Mouse (Mus musculus): ENCODE data around the gene Gm30083. TPM values are rescaled to one million over a fixed set of nuclear protein-coding genes. Genes with fewer than 3 reads are reported as not detected.

Gene Gm30083
- polyA plus RNA-seq, 1 experiment: not detected

GRCm38 (mm10) chr14:33952233-33952981 lies 62.6 kb downstream of the Gm30083 start:
- Histone ChIP-seq H3K27me3 (ENCODE audit: control insufficient read depth) (no peaks in the 10 kb centered on the region), H3K4me3 (replicated peaks) (no peak overlapping the region), H3K4me1 (ENCODE audit: control insufficient read depth) (no peaks in the 10 kb centered on the region), H3K36me3 (ENCODE audit: control insufficient read depth) (no peaks in the 10 kb centered on the region), H3K9me3 (ENCODE audit: control insufficient read depth, low read length) (peaks cover 15% of the 10 kb centered on the region; the same call in 1 of the 2 replicates)
- TF ChIP-seq GATA1 (IDR thresholded peaks at IDR 0.05; ENCODE audit: low read length): no peak

GRCm38 (mm10) chr14:33946125-33946524 lies 68.9 kb downstream of the Gm30083 start:
- TF ChIP-seq GATA1 (IDR thresholded peaks at IDR 0.05; ENCODE audit: low read length) (no peak), TAL1 (IDR thresholded peaks at IDR 0.05; ENCODE audit: low read length) (no peak)
- Histone ChIP-seq H3K27me3 (ENCODE audit: control insufficient read depth) (no peaks in the 10 kb centered on the region), H3K4me3 (replicated peaks) (no peak overlapping the region), H3K9me3 (ENCODE audit: control insufficient read depth, low read length) (no peaks in the 10 kb centered on the region), H3K4me1 (ENCODE audit: control insufficient read depth) (no peaks in the 10 kb centered on the region), H3K36me3 (ENCODE audit: control insufficient read depth) (no peaks in the 10 kb centered on the region)

GRCm38 (mm10) chr14:33942222-33942621 lies 72.8 kb downstream of the Gm30083 start:
- Histone ChIP-seq H3K27me3 (ENCODE audit: control insufficient read depth) (no peaks in the 10 kb centered on the region), H3K4me1 (ENCODE audit: control insufficient read depth) (no peaks in the 10 kb centered on the region), H3K9me3 (ENCODE audit: control insufficient read depth, low read length) (no peaks in the 10 kb centered on the region), H3K36me3 (ENCODE audit: control insufficient read depth) (no peaks in the 10 kb centered on the region), H3K4me3 (replicated peaks) (no peak overlapping the region)
- TF ChIP-seq TAL1 (IDR thresholded peaks at IDR 0.05; ENCODE audit: low read length): no peak
- no peak for TF ChIP-seq GATA1 (IDR thresholded peaks at IDR 0.05; ENCODE audit: low read length)

- Histone ChIP-seq H3K27me3 (ENCODE audit: control insufficient read depth) (no peaks in the 10 kb centered on the region), H3K4me3 (replicated peaks) (no peak within 1 kb of the TSS), H3K4me1 (ENCODE audit: control insufficient read depth) (no peaks in the 10 kb centered on the region), H3K9me3 (ENCODE audit: control insufficient read depth, low read length) (no peaks in the 10 kb centered on the region), H3K36me3 (ENCODE audit: control insufficient read depth) (no peaks in the 10 kb centered on the region)
- TF ChIP-seq TAL1 (IDR thresholded peaks at IDR 0.05; ENCODE audit: low read length) (no peak), GATA1 (IDR thresholded peaks at IDR 0.05; ENCODE audit: low read length) (no peak)
Observed at GRCm38 (mm10) chr14:33940739-33941138, 74.2 kb downstream of the Gm30083 start, which contains the start of gene Gdf2. Gdf2 (plus strand) TSS chr14:33941039.

GRCm38 (mm10) chr14:33939117-33939516 lies 75.9 kb downstream of the Gm30083 start:
- no peaks in the 10 kb centered on the region for H3K4me1 ChIP-seq (ENCODE audit: control insufficient read depth)
- TF ChIP-seq TAL1 (IDR thresholded peaks at IDR 0.05; ENCODE audit: low read length): no peak
- TF ChIP-seq GATA1 (IDR thresholded peaks at IDR 0.05; ENCODE audit: low read length): no peak
- no peak overlapping the region for H3K4me3 ChIP-seq (replicated peaks)
- no peaks in the 10 kb centered on the region for H3K27me3 ChIP-seq (ENCODE audit: control insufficient read depth)
- H3K9me3 ChIP-seq (ENCODE audit: control insufficient read depth, low read length): no peaks in the 10 kb centered on the region
- H3K36me3 ChIP-seq (ENCODE audit: control insufficient read depth): no peaks in the 10 kb centered on the region

Other genes with a start within 250 kb of the Gm30083 start
- gene Gdf10, start 91.6 kb downstream of the Gm30083 start, polyA plus RNA-seq (2012): not detected in 2 replicates
- gene Gdf2, start 74.1 kb downstream of the Gm30083 start, polyA plus RNA-seq (2012): not detected in 2 replicates
- not detected in 2 replicates for gene Rbp3, start 61.2 kb downstream of the Gm30083 start, polyA plus RNA-seq (2012)
- gene Zfp488, start 36.4 kb downstream of the Gm30083 start, polyA plus RNA-seq (2012): not detected in 2 replicates
- not detected in 2 replicates for gene Gm5460, start 1.6 kb upstream of the Gm30083 start, polyA plus RNA-seq (2012)
- 0.01 TPM in 1 of 2 replicates, not detected in the other for gene Antxrl, start 37.5 kb upstream of the Gm30083 start, polyA plus RNA-seq (2012)
- gene Anxa8, start 70.8 kb upstream of the Gm30083 start, polyA plus RNA-seq (2012): not detected in 2 replicates
- not detected in 2 replicates for gene A630023A22Rik, start 87.6 kb upstream of the Gm30083 start, polyA plus RNA-seq (2012)
- not detected in 2 replicates for gene Npy4r, start 137.3 kb upstream of the Gm30083 start, polyA plus RNA-seq (2012)
- not detected in 2 replicates for gene Gprin2, start 186.5 kb upstream of the Gm30083 start, polyA plus RNA-seq (2012)
- not detected in 2 replicates for gene Syt15, start 204.4 kb upstream of the Gm30083 start, polyA plus RNA-seq (2012)